Mouse (Mus musculus) adrenal gland, adult 18-20 months (tissue): ENCODE data around the gene Olfr49. TPM values are rescaled to one million over a fixed set of nuclear protein-coding genes. Genes with fewer than 3 reads are reported as not detected.

ENCODE experiments used
- DNase-seq, 2 experiments: peaks; one replicate each; pipeline ENCODE4 v3.0.0; 2021 to 2022; ENCODE audit warnings: low spot score in 2 of 2
- total RNA-seq, 2 experiments: library from RNA; stranded (reverse); gene quantifications; 1 replicate in 1 of 2; 2 replicates in 1 of 2; pipeline ENCODE4 v1.2.3; 2021

Gene Olfr49
- total RNA-seq, 2 experiments from 2014 or later, result 0.07 TPM; not detected in 1

DNA sequence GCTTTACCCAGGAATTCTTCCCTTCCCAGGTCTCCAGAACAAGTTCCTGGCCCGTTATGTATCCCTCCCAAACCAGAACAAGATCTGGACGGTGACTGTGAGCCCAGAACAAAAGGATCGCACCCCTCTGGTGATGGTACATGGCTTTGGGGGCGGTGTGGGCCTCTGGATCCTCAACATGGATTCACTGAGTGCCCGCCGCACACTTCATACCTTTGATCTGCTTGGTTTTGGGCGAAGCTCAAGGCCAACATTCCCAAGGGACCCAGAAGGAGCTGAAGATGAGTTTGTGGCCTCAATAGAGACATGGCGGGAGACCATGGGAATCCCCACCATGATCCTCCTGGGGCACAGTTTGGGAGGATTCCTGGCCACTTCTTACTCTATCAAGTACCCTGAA is 22.1 kb downstream of the Olfr49 start:
- no peak for DNase-seq

DNA sequence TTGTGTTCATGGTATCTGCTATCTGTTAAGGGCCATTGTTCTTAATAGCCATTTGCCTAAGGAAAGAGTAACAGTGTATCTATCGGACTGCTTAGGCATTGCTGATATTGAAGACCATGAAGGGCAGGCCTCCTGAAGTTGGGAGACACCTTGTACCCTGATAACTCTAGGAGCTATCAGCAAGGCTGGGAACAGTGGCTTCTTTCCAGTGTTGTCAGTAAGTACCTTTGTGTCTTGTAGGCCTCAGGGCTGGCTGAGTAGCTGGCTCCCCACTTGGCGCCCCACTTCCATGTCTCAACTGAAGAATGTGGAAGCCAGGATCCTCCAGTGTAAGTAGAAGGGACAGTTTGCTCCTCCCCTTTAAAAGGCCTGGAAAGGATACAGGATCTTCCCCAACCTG is 23.4 kb downstream of the Olfr49 start:
- peak in 1 of 2 experiments; percentile 19 for DNase-seq

DNA sequence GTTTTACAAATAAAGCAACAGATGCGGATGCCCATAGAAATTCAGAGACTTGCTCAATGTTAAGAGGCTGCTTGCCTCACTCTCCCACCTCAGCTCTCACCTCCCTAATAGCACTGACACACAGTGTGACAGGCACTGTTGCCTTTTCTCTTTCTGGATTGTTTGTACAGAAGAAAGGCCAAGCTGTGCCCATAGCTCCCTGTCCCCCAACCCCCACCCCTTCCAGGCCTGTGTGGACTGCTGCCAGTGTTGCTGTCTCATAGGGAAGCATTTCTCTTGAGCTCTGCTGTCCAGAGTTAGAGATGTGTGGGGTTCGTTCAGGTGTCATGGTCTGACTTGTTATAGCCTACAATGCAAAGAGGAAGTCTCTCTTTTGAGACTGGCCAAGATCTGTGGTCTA is 24.5 kb downstream of the Olfr49 start:
- DNase-seq, result no peak

DNA sequence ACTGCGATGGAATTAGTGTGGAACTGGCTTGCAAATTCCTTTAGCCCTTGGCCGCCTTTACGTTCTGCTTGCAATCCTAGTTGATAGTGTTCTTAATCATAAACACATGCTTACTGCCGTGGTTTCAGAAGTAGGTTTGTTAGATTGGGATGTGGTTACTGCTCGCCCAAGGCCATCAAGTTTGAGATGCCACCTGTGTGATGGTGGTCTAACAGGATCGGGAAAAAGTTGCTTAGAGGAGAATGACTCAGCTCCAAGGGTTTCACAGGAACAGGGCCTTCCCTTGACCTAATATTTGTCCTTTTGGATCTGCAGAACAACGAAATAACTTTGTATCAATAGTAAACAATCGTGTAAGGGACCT is 25.0 kb downstream of the Olfr49 start:
- DNase-seq, result no peak

DNA sequence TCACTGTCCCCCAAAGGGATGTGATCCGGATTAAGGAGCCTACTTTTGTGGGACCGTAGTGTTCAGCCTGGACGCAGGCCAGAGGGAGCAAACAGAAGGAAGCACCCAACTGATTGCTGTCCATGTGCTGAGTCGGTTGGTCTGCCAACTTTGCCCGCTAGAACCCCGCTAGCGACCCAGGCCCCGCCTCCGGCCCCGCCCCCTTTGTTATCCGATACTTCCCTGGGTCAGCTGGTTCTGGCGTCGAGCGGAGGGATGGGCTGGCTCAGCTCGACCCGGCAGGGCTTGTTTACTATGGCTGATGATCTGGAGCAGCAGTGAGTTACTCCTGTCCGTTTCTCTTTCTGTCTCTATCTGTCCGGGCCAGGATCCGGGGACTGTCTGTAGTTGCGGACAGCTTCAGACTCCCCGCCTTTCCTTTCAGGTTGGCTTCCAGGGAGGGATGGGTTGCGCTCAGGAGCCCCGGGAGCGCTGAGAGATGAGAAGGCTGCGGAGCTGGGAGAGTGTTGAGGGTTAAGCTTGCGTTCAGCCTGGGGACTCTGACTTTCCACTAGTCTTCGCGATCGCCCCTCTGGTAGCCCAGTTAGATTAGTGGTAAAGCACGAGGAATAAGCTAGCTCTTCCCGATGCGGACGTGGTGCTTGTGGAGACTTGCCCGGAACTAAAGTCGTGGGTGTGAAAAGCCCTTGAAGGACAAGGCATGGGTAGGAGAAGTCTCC is 25.6 kb downstream of the Olfr49 start:
- peak; percentile 97 to 98 for DNase-seq

DNA sequence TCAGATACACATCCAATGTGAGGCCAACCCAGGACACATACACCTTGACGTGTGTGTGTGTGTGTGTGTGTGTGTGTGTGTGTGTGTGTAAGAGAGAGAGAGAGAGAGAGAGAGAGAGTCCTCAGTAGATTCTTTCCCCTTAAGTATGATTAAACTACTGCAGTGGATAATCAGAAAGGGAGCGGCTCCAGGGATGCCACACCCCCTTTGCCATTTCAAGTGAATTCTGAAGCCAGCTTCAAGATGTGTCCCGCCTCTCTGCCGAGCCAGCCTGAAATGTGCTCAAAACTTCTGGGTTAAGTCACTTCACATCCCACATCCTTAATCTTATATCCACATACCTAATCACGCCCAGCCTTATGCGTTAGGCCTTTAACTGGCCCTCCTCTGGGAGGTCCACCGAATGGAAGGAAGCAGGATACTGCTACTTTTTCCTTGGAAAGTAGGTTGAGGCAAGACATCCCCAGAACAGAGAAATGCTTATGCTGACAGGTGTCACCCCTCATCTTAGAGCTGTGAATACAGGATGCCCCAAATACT is 26.5 kb downstream of the Olfr49 start:
- peak in 1 of 2 experiments; percentile 12 for DNase-seq

DNA sequence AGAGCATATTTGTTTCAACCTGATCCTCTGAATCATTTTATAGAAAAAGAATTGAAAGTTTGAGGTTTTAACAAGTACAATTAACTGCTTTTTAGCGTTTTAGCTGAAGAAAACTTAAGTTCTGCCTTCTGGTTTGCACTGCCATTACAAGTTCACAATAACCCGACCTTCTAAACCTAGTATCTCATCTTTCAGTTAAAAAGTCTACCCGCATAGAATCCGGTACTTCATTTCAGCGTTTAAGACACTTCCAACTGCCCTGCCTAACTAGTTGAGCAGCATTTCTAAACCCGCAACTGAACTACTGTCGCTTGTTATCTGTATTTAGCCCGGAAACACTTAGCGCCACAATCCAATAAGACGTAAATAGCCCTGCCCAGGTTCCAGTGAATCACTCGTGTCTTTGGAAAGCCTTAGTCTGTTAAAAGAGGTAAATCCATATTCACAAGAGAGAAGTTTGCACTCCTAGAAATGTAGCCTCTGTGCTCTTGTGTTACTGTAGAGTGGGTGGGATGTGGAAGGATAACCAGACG is 30.0 kb downstream of the Olfr49 start:
- peak in 1 of 2 experiments; percentile 0 for DNase-seq

DNA sequence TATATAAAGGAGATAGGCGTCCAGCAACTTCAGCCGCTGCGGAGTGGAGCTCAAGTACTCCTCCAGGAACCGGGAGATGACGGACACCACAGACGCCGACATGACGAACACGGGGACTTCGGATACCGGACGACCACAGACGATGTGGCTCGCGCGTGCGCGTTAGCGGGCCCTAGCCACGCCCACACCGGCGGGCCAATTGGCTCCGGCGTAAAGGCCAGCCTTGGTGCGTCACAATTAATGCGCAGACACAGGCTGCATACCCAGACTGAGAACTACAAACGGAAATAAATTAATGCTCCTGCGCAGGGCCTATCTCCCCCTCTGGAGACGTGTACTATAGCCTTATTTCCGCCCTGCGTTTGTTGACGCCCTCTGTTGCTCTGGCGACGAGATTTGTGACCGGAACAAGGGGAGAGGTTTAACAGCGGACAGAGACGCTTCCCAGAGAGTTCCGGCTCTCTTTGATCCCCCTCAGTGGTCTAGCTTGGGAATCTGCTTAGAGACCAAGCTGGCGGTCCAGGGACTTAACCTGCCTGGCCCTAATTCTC is 30.9 kb downstream of the Olfr49 start, which contains the start of the genes Dad1 and Abhd4:
Dad1 (minus strand) TSS at position 364 of the 551 bp plus-strand sequence.
Abhd4 (plus strand) TSS at position 448 of the 551 bp plus-strand sequence.
- peak; percentile 97 to 98 for DNase-seq

DNA sequence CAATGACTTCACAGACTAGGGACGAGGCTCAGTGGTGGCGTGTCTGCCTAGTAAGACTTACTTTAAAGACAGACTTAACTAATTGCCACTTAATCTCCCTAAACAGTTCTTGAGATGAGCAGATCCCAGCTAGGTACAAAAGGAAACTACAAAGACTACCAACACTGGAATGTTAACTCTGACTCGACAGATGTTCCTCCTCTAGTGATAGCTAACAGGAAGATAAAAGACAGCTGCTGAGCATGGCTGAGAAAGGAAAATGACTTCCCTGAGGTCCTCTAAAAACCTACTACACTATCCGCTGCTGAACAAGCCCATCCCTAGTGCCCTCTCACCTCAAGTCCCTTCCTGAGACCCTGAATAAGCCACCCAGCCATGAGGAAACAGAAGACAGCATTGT is 34.6 kb downstream of the Olfr49 start:
- no peak for DNase-seq

DNA sequence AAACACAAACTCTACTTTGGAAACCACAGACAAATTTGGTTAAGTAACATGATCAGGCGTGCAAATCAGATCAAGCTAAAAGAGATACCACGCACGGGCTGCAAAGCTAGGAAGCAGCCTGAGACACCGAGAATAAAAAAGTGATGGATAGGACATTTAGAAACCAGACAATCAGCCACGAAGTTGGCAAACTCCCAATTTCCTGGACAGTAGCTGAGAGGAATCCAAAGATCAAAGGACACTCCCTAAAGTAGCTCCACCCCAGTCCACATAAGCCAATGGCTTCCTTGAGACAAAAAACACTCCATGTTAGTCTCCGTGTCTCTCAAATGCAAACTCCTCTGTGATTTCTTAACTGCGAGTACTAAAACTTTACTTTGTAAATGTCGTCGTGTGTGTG is 35.4 kb downstream of the Olfr49 start:
- no peak for DNase-seq

DNA sequence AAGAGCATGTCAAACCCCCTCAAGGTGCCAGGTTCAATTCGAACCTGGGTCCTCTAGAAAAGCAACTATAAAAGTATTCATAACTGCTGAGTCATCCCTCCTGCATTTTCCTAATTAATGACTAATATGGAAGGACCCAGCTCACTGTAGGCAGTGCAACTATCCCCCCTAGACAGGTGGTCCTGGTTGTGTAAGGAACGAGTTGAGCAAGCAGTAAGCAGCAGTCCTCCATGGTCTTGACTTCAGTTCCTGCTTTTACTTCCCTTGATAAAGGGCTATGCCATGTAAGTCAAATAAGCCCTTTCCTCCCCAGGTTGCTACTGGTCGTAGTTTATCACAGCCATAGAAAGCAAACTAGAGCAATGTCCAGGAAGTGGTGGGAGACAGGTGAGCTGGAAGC is 38.5 kb downstream of the Olfr49 start:
- DNase-seq, result no peak

DNA sequence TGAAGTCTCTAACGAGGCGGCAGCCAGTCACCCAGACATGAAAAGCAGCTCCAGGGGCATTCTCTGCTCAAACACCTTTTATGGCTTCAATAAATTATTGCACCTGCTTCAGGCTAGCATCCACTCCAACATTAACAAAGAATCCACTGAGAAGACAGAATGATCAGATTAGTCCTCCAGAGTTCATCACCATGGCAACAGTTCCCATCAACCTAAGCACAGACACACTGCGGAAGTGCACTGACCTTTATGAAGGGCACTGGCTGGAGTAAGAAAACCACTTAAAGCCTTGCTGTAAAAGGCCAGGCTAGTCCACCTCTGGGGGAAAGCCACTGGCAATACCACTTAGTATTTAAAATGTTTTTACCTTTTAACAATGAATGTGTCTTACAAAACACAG is 40.6 kb downstream of the Olfr49 start:
- no peak for DNase-seq

DNA sequence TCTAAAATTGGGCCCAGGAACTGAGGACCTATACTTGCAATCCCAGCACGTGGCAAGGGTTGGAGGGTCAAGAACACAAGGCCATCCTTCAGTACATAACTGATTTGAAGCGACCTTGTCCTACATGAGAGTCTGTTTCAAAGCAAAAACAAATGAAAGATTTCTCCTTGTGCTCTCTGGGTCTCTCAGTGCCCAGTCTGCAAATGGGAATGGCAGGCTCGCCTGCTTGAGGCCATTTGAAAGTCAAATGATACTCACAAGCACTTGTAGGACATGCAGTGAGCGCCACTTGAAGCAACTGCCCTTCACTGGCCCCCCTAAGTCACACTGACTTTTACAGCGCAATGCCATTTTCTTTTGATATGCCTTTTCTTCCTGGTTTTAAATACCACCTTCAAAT is 44.2 kb downstream of the Olfr49 start:
- DNase-seq, result no peak

DNA sequence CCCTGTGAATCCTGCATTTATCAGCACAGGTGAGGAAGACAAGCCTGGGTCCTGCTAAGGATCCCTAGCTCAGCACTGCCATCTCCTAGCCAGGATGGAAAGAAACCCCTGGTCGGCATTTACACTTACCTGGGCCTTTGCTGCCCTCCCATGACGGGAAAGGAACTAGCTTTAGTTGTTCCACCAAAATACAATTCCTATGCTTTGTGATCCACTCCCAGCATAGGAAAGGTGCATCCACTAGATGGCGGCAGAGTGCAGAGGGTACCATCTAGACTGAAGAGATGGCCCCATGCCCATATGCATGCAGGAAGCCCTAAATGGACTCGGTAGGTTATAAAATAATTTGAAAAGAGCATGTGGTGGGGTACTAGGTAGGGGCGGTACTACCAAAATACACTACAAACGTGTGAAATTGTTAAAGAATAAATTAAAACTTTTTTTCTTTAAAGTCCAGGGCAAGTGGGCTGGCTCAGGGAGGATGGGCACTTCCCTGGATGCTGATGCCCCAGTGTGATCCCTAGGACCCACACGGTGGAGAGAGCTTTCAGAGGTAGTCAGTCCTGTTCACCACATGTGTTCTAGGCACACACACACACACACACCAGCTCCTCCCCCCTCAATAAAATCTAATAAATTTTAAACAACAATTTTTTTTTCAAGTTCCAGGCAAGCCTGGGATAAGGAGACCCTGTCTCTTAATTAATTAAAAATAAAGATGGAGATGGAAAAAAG is 45.6 kb downstream of the Olfr49 start:
- peak; percentile 86 to 88 for DNase-seq

DNA sequence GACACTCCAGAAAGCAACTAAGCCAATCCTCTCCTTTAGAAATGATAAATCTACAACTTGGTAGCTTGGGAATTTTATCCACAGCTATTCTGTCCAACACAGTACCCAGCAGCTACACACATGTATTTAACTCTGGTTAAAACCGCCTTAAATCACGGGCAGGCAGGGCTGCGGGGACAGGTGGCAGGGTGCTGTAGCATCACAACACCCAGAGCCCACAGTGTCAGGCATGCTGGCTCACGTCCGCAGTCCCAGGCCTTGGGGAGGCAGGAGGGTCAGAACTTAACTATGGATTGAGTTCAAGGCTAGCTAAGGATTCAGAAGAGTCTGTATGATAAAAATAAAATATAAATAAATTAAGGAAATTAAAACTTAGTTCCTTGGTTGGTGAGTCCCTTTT is 47.9 kb downstream of the Olfr49 start:
- DNase-seq, result no peak

DNA sequence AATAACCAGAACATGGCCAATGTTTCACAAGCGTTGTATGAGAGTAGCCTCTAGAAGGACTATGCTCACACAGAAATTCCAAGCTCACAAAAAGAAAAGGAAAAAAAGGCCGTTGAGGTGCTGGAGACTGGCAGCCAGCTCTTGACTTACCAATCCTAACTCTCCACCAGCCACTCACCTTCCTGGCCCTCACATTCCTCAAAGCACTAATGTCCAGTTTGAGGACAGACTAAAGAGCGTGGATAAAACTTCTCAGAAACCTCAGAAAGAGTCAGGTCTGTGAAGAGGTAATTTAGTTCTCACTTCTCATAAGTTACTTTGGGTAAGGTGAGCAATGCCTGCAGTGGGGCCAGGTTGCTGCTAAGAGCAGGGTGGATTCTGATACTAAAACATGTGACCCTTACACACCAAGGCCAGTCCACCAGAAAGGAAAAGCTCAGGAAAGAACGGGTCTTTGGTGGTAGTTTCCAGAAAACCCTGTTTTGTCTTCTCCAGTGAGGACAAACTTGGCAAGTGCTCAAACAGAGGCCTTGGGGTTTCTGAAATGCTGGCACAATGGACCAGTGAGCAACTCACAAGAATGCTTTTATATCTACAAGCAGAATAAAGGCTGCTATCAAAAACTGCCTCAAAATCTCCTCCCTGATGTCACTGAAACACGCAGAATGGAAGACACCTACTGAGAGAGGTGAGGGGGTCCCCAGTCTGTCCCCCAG is 48.8 kb downstream of the Olfr49 start:
- DNase-seq, result no peak

DNA sequence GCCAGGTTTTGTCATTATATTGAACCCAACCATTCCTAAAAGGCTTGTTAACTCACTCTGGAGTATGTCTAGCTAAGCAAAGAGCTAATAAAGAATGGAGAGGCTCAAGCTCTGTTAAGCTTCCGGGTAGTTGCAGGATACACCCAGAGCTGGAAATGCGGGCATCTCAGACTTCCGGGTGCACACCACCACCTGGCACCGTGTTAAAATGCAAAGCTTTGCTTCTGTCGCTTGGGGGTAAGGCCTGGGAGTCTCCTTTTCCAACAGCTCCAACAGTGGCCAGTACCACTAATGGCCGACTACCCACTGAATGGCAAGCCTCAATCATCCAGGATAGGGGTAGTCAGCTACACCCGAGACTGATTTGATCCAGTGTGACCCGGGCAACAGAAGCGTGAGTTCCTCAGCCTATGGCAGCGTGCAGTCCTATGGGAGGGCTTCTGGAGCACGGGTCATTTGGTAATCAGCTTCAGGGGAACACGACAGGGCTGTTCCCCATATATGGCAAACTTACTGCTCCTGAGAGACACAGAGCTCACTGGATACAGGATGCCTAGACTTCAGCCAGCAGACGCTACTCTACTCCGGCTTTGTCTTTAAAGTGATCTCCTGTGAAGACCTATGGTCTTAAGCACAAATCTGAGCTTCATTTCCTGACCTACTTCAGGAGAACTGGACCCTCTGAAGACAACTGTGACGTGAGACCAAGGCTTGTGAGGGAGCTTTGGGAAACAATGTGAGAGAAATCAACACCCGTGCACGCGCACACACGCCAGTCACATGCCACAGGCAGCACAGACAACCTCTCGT is 50.3 kb downstream of the Olfr49 start:
- no peak for DNase-seq

DNA sequence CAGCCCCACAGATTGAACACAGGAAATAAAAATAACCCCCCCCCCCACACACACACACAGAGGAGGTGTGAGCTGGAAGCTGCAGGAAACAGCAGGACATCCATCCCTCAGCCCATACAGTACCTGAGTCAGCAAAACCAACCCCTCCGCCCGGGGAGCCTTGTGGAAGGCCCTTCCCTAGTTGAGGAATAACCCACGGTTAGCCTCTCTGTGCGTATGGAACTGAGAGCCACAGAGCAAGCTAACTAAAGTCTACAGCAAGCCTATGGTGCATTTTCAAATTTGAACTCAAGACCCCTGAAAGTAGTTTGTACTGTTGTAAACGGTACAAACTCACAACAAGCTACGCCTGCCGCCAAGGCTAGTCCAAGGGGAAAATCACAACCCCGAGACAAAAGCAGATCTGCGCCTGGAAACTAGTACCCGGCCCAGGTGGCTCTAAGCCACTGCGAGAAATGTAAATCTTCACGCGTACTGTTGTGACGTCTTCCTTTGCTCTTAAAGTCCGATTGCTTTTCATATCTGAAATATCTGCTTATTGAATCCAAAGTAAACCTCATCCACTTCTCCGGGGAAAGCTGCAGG is 51.1 kb downstream of the Olfr49 start:
- DNase-seq, result no peak

DNA sequence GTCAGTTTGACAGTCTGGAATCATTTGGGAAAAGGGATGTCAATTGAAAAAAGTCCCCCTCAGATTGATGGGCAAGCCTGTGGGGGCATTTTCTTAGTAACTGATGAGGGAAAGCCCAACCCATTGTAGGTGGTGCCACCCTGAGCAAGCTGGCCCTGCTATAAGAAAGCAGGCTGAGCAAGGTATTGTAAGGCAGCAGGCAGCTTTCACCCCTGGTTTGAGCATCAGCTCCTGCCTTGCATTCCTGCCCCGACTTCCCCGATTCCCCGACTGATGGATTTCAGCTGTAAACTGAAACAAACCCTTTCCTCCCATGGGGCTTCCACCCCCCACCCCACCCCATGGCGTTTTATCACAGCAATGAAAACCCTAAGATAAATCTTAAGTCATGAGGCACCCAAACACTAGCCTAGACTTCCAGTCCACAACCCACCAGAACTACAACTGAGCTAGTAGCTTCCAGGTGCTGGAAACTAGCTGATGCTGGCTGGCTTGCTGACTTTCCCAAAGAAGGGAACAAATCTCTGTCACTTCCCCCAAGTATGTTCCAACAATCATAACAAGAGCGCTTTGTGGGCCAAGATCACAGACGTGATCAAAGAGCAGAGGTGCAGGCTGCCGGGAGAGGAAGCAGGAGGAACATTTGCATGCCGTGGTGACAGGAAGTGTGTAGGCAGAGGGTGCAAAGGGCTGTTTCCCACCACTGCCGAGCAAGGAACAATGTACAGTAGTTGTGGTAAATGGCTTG is 51.8 kb downstream of the Olfr49 start:
- no peak for DNase-seq
